Mouse (Mus musculus): ENCODE results near the gene Ciapin1. TPM values are rescaled to one million over a fixed set of nuclear protein-coding genes. Genes with fewer than 3 reads are reported as not detected.
"Not testable (repeated sequence)": the region's sequence is repeated elsewhere in the genome, so short reads cannot be mapped to it uniquely, and the experiment has no call there.

The Ciapin1 gene
- polyA plus RNA-seq, 1 experiment from 2014 or later = 154 TPM

DNA sequence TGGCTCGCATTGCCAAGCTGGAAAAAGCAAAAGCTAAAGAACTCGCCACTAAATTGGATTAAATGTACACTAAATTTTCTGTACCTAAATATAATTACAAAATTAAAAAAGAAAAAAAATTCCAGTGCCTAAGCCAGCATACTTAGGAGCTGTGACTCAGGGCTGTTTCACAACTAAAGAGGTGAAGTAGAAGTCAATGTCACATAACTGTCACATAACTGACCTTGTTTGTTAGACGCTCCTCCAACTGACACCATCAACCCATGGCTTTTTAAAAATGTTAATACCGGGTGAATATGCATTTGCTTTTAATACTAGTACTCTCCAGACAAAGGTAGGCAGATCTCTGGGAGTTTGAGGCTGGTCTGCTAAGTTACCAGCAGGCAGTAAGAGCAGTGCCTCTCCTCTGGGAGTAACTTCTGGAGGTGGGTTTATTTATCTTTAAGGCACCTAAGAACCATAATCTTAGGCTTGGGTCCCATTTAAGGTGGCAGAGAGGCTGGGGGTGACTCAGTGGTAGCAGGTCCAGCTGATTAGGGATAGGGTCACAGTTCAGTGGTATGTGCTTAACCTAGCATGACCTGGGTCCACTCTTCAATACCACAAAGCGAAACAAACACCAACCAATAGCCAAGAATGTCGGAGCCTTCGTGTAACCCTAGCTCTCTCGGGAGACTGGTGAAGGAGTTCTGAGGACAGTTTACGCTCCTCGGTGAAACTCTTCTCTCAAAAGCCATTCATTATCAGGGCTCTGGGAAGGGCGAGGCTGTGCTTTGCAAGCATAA, 1.5 kb downstream of the Ciapin1 start:
- peak overlapping the region; percentile 92 for H3K4me3 ChIP-seq (ENCODE audit: low read depth, low read length)
- no peak overlapping the region for H3K27ac ChIP-seq (ENCODE audit: low read depth, low read length)
- peak overlapping the region; percentile 90 for H3K4me2 ChIP-seq
- no peaks in the 10 kb centered on the region for H3K9me3 ChIP-seq (ENCODE audit: control insufficient read depth, low read length)
- H3K36me3 ChIP-seq (ENCODE audit: control insufficient read depth, insufficient read depth, low read length) = 0 out of 2 replicates have a peak, but pooled peaks cover 2% of the 10 kb centered on the region
- WGBS = 78% methylated on average over 11 of the region's 11 CpGs
- H3K9ac ChIP-seq (ENCODE audit: low read length) = no peak overlapping the region; the same call in 1 of the 2 replicates
- H3K27me3 ChIP-seq (ENCODE audit: control insufficient read depth, insufficient read depth, low read length) = no peaks in the 10 kb centered on the region
- H3K4me1 ChIP-seq (ENCODE audit: control insufficient read depth, insufficient read depth, low read length) = peaks cover 9% of the 10 kb centered on the region
- ATAC-seq (ENCODE audit: low FRiP score) (no peak), DNase-seq (ENCODE audit: low spot score, missing footprints) (no peak)

- H3K36me3 ChIP-seq (ENCODE audit: control insufficient read depth, insufficient read depth, low read length); H3K27ac ChIP-seq (ENCODE audit: low read depth, low read length); H3K4me1 ChIP-seq (ENCODE audit: control insufficient read depth, insufficient read depth, low read length); H3K9me3 ChIP-seq (ENCODE audit: control insufficient read depth, low read length); DNase-seq (ENCODE audit: low spot score, missing footprints); H3K4me3 ChIP-seq (ENCODE audit: low read depth, low read length); H3K4me2 ChIP-seq; H3K27me3 ChIP-seq (ENCODE audit: control insufficient read depth, insufficient read depth, low read length); ATAC-seq (ENCODE audit: low FRiP score); H3K9ac ChIP-seq (ENCODE audit: low read length): not testable (repeated sequence)
- 94% methylated on average over 13 of the region's 13 CpGs for WGBS
Observed at GRCm38 (mm10) chr8:94835751-94836150, 2.4 kb downstream of the Ciapin1 start.

DNA sequence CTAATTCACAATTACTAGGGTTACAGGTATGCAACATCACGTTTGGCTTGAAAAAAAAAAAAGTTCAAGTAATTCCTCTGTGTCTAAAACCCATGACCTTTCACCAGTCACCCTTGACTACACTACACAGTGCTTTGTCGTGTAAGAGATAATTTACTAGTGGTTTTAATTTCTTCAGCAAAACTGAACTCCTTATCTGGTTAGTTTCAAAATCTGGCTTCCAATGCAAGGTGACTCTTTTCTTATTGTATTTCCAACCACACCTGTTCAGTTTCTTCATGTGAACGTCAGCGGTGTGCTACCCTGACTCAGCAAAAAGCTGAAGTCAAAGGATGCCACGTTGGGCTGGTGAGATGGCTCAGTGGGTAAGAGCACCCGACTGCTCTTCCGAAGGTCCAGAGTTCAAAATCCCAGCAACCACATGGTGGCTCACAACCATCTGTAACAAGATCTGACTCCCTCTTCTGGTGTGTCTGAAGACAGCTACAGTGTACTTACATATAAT, 4.2 kb downstream of the Ciapin1 start:
- H3K27ac ChIP-seq (ENCODE audit: low read depth, low read length); H3K9ac ChIP-seq (ENCODE audit: low read length); H3K9me3 ChIP-seq (ENCODE audit: control insufficient read depth, low read length); H3K4me2 ChIP-seq; H3K4me3 ChIP-seq (ENCODE audit: low read depth, low read length); DNase-seq (ENCODE audit: low spot score, missing footprints); ATAC-seq (ENCODE audit: low FRiP score); H3K4me1 ChIP-seq (ENCODE audit: control insufficient read depth, insufficient read depth, low read length); H3K27me3 ChIP-seq (ENCODE audit: control insufficient read depth, insufficient read depth, low read length): not testable (repeated sequence)
- WGBS = 87% methylated on average over 7 of the region's 7 CpGs
- peaks cover 11% of the 10 kb centered on the region for H3K36me3 ChIP-seq (ENCODE audit: control insufficient read depth, insufficient read depth, low read length)

- Histone ChIP-seq H3K9ac (ENCODE audit: low read length) (no peak overlapping the region), H3K4me2 (no peak overlapping the region), H3K36me3 (ENCODE audit: control insufficient read depth, insufficient read depth, low read length) (peaks cover 17% of the 10 kb centered on the region), H3K9me3 (ENCODE audit: control insufficient read depth, low read length) (no peaks in the 10 kb centered on the region), H3K4me1 (ENCODE audit: control insufficient read depth, insufficient read depth, low read length) (no peaks in the 10 kb centered on the region), H3K27ac (ENCODE audit: low read depth, low read length) (no peak overlapping the region), H3K4me3 (ENCODE audit: low read depth, low read length) (no peak overlapping the region), H3K27me3 (ENCODE audit: control insufficient read depth, insufficient read depth, low read length) (no peaks in the 10 kb centered on the region)
- DNase-seq (ENCODE audit: low spot score, missing footprints) = peak; percentile 23
- no peak for ATAC-seq (ENCODE audit: low FRiP score)
- WGBS = 94% methylated on average over 6 of the region's 6 CpGs
Observed at GRCm38 (mm10) chr8:94828284-94828683, 9.9 kb downstream of the Ciapin1 start.

GRCm38 (mm10) chr8:94826210-94826609, 11.9 kb downstream of the Ciapin1 start:
- DNase-seq (ENCODE audit: low spot score, missing footprints) = no peak
- Histone ChIP-seq H3K4me3 (ENCODE audit: low read depth, low read length) (no peak overlapping the region), H3K36me3 (ENCODE audit: control insufficient read depth, insufficient read depth, low read length) (peaks cover 18% of the 10 kb centered on the region), H3K9me3 (ENCODE audit: control insufficient read depth, low read length) (no peaks in the 10 kb centered on the region), H3K27ac (ENCODE audit: low read depth, low read length) (no peak overlapping the region), H3K9ac (ENCODE audit: low read length) (no peak overlapping the region), H3K4me1 (ENCODE audit: control insufficient read depth, insufficient read depth, low read length) (no peaks in the 10 kb centered on the region), H3K4me2 (no peak overlapping the region), H3K27me3 (ENCODE audit: control insufficient read depth, insufficient read depth, low read length) (no peaks in the 10 kb centered on the region)
- 94% methylated on average over 5 of the region's 5 CpGs for WGBS
- no peak for ATAC-seq (ENCODE audit: low FRiP score)

DNA sequence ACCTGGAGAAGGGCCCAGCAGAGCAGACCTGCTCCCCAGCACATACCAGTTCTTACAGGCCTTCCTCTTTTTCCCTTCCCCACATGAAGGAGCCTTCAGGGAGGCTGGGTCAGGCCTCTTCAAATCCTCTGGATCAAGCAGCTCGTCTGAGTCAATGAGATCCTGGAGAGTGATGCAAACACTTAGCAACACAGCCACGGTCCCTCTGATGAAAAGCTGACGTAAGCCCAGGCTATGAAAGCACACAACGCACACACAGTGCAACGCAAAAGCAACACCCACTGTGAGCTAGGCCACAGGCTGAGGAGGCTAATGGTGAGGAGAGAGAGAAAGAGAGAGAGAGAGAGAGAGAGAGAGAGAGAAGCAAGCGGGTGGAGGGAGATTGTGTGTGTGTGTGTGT, 13.0 kb downstream of the Ciapin1 start:
- Histone ChIP-seq H3K4me1 (ENCODE audit: control insufficient read depth, insufficient read depth, low read length) (no peaks in the 10 kb centered on the region), H3K9me3 (ENCODE audit: control insufficient read depth, low read length) (no peaks in the 10 kb centered on the region), H3K27ac (ENCODE audit: low read depth, low read length) (no peak overlapping the region), H3K4me2 (no peak overlapping the region), H3K9ac (ENCODE audit: low read length) (no peak overlapping the region), H3K4me3 (ENCODE audit: low read depth, low read length) (no peak overlapping the region), H3K27me3 (ENCODE audit: control insufficient read depth, insufficient read depth, low read length) (no peaks in the 10 kb centered on the region), H3K36me3 (ENCODE audit: control insufficient read depth, insufficient read depth, low read length) (peaks cover 13% of the 10 kb centered on the region)
- ATAC-seq (ENCODE audit: low FRiP score) (no peak), DNase-seq (ENCODE audit: low spot score, missing footprints) (no peak)
- 88% methylated on average over 6 of the region's 6 CpGs for WGBS

DNA sequence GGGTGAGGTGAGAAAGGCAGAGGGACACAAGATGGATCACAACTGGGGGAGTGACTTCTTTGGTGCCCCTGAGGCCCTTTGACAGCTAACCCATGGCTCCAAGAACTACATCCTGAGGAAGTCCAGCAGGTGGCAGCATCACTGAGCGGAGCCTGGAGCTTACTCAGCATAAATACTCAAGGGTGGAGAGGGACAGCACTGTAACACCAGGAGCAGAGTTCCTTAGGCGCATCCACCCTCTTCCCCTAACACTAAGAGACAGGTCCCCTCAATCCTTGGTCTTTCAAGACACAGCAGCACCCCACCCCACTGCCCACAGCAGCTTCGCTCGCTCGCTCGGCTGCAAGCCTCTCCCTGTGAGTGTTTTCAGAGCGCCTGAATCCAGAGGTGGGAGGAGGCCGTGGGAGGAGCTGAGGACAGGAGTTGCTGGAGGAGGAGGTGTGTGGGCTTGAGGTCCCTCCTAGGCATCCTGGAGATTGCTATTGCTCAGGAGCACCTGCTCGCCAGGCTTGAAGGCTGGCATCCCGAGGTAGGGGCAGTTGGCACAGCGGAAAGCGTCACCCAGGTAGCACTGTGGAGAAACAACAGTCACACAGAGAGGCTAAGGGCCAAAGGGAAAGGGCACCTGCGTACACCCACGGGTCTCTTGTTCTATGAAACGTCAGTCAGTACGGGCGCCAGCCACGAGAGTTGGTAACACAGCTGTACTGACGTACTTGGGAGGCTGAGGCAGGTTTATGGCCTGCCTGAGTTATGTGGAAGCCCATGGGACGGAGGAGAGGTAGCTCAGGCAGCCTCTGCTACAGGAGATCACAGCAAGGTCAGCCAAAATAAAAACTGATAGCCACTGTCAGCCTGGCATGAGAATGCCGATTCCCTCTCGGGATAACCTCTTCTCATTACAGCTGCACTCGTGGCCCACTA, 15.3 kb downstream of the Ciapin1 start:
- ATAC-seq (ENCODE audit: low FRiP score) = peak; percentile 50; the same call in 1 of the 2 replicates
- Histone ChIP-seq H3K4me2 (no peak overlapping the region), H3K4me3 (ENCODE audit: low read depth, low read length) (no peak overlapping the region), H3K9me3 (ENCODE audit: control insufficient read depth, low read length) (no peaks in the 10 kb centered on the region), H3K4me1 (ENCODE audit: control insufficient read depth, insufficient read depth, low read length) (no peaks in the 10 kb centered on the region), H3K27me3 (ENCODE audit: control insufficient read depth, insufficient read depth, low read length) (no peaks in the 10 kb centered on the region), H3K36me3 (ENCODE audit: control insufficient read depth, insufficient read depth, low read length) (peaks cover 10% of the 10 kb centered on the region), H3K9ac (ENCODE audit: low read length) (no peak overlapping the region), H3K27ac (ENCODE audit: low read depth, low read length) (no peak overlapping the region)
- WGBS = 79% methylated on average over 23 of the region's 23 CpGs
- peak; percentile 91 for DNase-seq (ENCODE audit: low spot score, missing footprints)

GRCm38 (mm10) chr8:94821381-94821780, 16.8 kb downstream of the Ciapin1 start:
- no peaks in the 10 kb centered on the region for H3K4me1 ChIP-seq (ENCODE audit: control insufficient read depth, insufficient read depth, low read length)
- no peak for DNase-seq (ENCODE audit: low spot score, missing footprints)
- no peaks in the 10 kb centered on the region for H3K27me3 ChIP-seq (ENCODE audit: control insufficient read depth, insufficient read depth, low read length)
- no peak overlapping the region for H3K27ac ChIP-seq (ENCODE audit: low read depth, low read length)
- H3K9ac ChIP-seq (ENCODE audit: low read length) = no peak overlapping the region
- H3K4me3 ChIP-seq (ENCODE audit: low read depth, low read length) = no peak overlapping the region
- H3K9me3 ChIP-seq (ENCODE audit: control insufficient read depth, low read length) = no peaks in the 10 kb centered on the region
- H3K4me2 ChIP-seq = no peak overlapping the region
- WGBS = 78% methylated on average over 2 of the region's 2 CpGs
- ATAC-seq (ENCODE audit: low FRiP score) = no peak
- peaks cover 6% of the 10 kb centered on the region for H3K36me3 ChIP-seq (ENCODE audit: control insufficient read depth, insufficient read depth, low read length)

DNA sequence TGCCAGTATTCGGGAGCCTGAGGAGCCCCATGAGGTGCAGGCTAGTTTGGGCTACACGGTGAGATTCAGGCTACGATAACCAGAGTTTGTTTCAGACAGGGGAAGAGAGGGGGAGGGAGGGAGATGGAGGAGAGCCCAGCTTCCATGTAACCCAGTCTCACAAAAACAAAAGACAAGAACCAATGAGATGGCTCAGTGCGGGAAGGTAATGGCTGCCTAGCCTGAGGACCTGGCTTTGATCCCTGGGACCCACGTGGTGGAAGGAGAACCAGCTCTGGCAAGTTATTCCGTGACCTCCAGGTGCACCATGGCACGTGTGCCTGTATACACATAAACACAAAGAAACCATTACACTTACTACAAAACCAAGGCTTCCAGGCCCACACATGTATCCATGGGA, 17.6 kb downstream of the Ciapin1 start:
- Histone ChIP-seq H3K9ac (ENCODE audit: low read length) (0 out of 2 replicates have a peak overlapping the region, but pooled peaks have one; percentile 5), H3K4me2 (no peak overlapping the region), H3K9me3 (ENCODE audit: control insufficient read depth, low read length) (no peaks in the 10 kb centered on the region), H3K4me1 (ENCODE audit: control insufficient read depth, insufficient read depth, low read length) (no peaks in the 10 kb centered on the region), H3K36me3 (ENCODE audit: control insufficient read depth, insufficient read depth, low read length) (peaks cover 6% of the 10 kb centered on the region), H3K4me3 (ENCODE audit: low read depth, low read length) (no peak overlapping the region), H3K27ac (ENCODE audit: low read depth, low read length) (no peak overlapping the region), H3K27me3 (ENCODE audit: control insufficient read depth, insufficient read depth, low read length) (no peaks in the 10 kb centered on the region)
- WGBS = 89% methylated on average over 7 of the region's 7 CpGs
- DNase-seq (ENCODE audit: low spot score, missing footprints) (peak; percentile 56), ATAC-seq (ENCODE audit: low FRiP score) (no peak)
